Mouse (Mus musculus) G1E (cell line): ENCODE data around the gene Shbg.

Source experiments
- CTCF ChIP-seq: IDR thresholded peaks from 2 replicates; pipeline ENCODE4 v1.5.1; 2012; ENCODE audit warnings: low read depth, low read length, inconsistent platforms, mixed read lengths
- TAL1 ChIP-seq: conservative IDR thresholded peaks from 2 replicates; pipeline ENCODE4 v1.6.1; 2012; ENCODE audit warnings: low read depth, low read length, inconsistent platforms, mixed read lengths

GRCm38 (mm10) chr11:69610899-69611298 is 6.8 kb downstream of the Shbg start:
- no peak for TF ChIP-seq CTCF
- no peak for TF ChIP-seq TAL1
